Mouse (Mus musculus) neural tube, embryonic 11.5 days (tissue): ENCODE measurements at regions not wholly inside any gene's neighbourhood (a gene's known extent, or its start where the extent isn't known, plus 50 kb on each side); places are given as distances from the start of the nearest gene placed in this dataset.
A peak's percentile ranks its signal among the peaks of the same experiment; 100 is the strongest.

Source experiments
- ATAC-seq: fragments of 200-750 bp; cut with Nextera tagmentation; 2 replicates; pipeline ENCODE4 v1.8.0; 2017; ENCODE audit warnings: moderate number of reproducible peaks, mild to moderate bottlenecking, moderate TSS enrichment, moderate library complexity; ENCODE audit not compliant: insufficient read depth, low FRiP score, low TSS enrichment
- DNase-seq: peaks from one replicate; pipeline ENCODE4 v3.0.0-alpha.2; 2015; ENCODE audit warnings: low spot score
- H3K27ac ChIP-seq: fragments of 300-500 bp; sonication (generic); 2 replicates; pipeline ENCODE4 v1.5.1; 2014; ENCODE audit warnings: low read depth, mild to moderate bottlenecking, low read length
- H3K27me3 ChIP-seq: fragments of 300-500 bp; sonication (generic); 2 replicates; pipeline ENCODE4 v1.6.1; 2014; ENCODE audit warnings: mild to moderate bottlenecking, low read length, mixed read lengths; ENCODE audit not compliant: control insufficient read depth, insufficient read depth
- H3K36me3 ChIP-seq: fragments of 300-500 bp; sonication (generic); 2 replicates; pipeline ENCODE4 v1.6.1; 2014; ENCODE audit warnings: mild to moderate bottlenecking, low read length, moderate library complexity, mixed read lengths; ENCODE audit not compliant: control insufficient read depth, insufficient read depth
- H3K4me1 ChIP-seq: fragments of 300-500 bp; sonication (generic); 2 replicates; pipeline ENCODE4 v1.6.1; 2014; ENCODE audit warnings: low read length, mixed read lengths; ENCODE audit not compliant: control insufficient read depth, insufficient read depth
- H3K4me2 ChIP-seq: fragments of 300-500 bp; sonication (generic); 2 replicates; pipeline ENCODE4 v1.6.1; 2014; ENCODE audit warnings: low read depth, mild to moderate bottlenecking, moderate library complexity
- H3K4me3 ChIP-seq: fragments of 300-500 bp; sonication (generic); 2 replicates; pipeline ENCODE4 v1.5.1; 2014; ENCODE audit warnings: low read depth, low read length
- H3K9ac ChIP-seq: fragments of 300-500 bp; sonication (generic); 2 replicates; pipeline ENCODE4 v1.6.1; 2014; ENCODE audit warnings: mild to moderate bottlenecking, low read length
- H3K9me3 ChIP-seq: fragments of 300-500 bp; sonication (generic); 2 replicates; pipeline ENCODE4 v1.6.1; 2016; ENCODE audit warnings: low read length; ENCODE audit not compliant: control insufficient read depth
- WGBS: fragments of 180-500 bp; shearing (Covaris S2); extraction: QIAGEN DNeasy Blood & Tissue Kit; methylation state at CpG from one replicate; pipeline ENCODE4 v1.1.7; 2014; 5-methylcytosine and 5-hydroxymethylcytosine counted together

DNA sequence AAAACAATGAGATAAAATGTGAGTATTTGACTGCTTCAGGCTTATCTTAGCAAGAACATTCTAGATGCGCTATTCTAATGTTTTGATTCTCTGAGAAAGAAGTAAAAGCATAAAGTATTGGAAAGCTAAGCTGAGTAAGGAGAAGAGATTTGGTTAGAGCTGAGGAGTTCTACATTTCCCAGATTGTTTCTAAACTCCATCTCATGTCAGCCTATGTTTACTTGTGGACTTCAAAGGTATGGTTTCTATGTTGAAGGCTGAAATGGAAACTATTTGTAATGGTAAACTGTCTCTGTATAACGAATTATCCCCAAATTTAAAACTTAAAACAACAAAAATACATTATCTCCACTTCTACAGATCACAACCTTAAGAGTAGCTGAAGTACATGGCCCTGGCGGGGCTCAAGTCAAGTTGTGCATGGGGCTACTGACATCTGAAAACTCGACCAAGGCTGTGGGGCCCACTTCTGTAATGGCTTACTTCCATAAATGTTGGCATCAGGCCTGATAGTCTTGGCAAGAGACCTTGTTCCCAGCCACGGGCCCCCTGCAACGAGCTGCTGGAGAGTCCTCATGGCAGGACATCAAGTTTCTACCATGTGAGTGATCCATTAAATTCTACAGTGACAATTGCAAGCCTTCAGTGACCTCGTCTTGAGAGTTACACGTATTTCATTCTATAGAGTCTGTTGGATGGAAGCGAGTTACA, 232.1 kb downstream of the Pros1 start:
- Histone ChIP-seq H3K4me1 (peaks cover 8% of the 10 kb centered on the region; the same call in 1 of the 2 replicates), H3K36me3 (no peaks in the 10 kb centered on the region), H3K9ac (no peak overlapping the region), H3K4me3 (no peak overlapping the region), H3K27me3 (no peaks in the 10 kb centered on the region), H3K27ac (no peak overlapping the region), H3K9me3 (no peaks in the 10 kb centered on the region), H3K4me2 (no peak overlapping the region)
- 84% methylated on average over 9 of the region's 9 CpGs for WGBS
- no peak for DNase-seq
- ATAC-seq: no peak

DNA sequence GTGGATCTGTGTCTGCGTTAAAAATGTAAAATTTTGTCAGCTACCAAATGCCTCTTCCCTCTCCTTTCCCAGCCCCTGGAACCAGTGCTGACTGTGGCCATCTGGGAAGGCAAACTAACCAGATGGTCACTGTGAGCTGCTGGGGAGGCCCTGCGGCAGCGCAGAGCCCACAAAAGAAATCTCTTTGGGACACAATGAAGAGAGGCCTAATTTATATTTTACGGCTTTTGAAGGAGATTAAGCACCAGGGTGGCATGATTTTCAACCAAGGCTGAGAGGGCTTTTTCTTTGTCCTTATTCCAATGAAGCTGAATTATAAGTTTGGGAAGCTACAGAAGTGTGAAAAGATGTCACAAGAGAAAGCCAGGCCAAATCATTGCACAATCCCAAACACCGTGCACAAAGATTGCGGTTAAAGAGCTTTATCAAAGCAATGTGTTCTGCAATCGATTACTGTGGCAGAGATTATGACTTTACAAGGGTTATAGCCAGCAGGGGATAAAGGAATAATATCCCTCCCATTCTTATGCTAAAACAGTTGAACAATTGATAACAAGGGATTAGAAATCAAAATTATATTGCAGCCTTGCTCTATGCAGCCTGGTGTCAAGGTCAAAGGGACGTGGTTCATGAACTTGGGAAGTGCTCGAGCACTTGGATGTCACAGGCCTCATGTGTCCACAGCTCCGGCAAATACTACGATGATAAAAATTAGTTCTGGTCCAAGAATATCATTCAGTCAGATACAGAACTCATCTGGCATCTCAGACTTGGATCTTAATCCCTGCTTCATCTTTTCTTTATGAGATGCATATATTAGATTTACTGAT, 237.6 kb downstream of the Pros1 start:
- H3K9ac ChIP-seq: no peak overlapping the region
- H3K36me3 ChIP-seq: no peaks in the 10 kb centered on the region
- peak overlapping the region; percentile 58 for H3K27ac ChIP-seq
- H3K27me3 ChIP-seq: no peaks in the 10 kb centered on the region
- no peak overlapping the region for H3K4me2 ChIP-seq
- 19% methylated on average over 11 of the region's 11 CpGs for WGBS
- peak; percentile 72 for DNase-seq
- no peaks in the 10 kb centered on the region; the same call in 1 of the 2 replicates for H3K4me1 ChIP-seq
- ATAC-seq: peak; percentile 92
- no peaks in the 10 kb centered on the region for H3K9me3 ChIP-seq
- no peak overlapping the region for H3K4me3 ChIP-seq

DNA sequence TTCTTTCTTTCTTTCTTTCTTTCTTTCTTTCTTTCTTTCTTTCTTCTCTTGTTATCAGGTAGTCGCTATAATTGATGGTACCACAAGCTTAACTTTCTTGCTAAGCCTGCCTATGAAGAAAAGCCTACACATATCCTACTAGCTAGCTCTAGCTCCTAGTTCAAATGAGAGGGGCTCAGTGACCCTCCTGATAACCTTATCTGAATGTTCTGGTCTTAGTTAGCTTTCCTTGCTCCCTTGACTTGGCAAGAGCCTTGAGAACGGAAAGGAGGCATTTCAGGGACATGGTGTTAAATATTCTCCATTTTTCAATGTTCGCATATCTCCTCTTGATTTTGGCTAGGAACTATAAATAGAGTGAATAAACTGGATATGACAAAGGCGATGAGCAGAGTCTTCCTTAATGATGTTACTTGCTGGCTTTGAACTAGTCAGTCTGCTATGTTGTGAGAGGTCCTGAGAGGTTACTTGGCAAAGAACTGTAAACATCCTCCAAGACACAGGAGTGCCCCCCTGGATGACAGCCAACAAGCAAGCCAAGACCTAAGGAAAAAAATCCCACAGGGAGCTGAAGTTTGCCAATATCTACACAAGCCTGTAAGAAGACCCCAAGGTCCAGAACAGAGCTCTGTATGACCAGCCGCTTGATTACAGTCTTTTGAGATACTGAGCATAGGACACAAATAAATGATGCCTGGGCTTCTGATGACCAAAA, 240.2 kb downstream of the Pros1 start:
- Histone ChIP-seq H3K4me3 (no peak overlapping the region), H3K4me2 (no peak overlapping the region), H3K9ac (no peak overlapping the region), H3K27ac (no peak overlapping the region), H3K36me3 (no peaks in the 10 kb centered on the region), H3K9me3 (no peaks in the 10 kb centered on the region), H3K27me3 (no peaks in the 10 kb centered on the region), H3K4me1 (no peaks in the 10 kb centered on the region; the same call in 1 of the 2 replicates)
- ATAC-seq (no peak), DNase-seq (no peak)
- 93% methylated on average over 5 of the region's 5 CpGs for WGBS

DNA sequence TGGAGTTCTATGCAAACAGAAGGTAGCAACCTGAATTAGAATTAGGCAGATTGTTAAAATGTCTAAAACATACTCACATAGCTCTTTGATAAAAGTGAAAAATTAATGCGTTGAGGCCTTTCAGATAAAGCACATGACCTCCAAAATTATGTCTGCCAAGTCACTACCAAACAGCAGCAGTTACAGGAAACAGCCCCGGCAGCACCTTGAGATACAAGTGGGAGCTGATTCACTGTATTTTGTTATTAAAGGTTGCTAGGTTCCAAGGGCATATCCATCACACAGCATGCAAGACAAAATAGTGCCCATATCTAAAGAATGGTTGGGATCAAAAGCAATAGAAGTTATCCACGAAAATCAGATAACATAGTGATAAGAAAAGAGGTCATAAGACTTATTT, 248.3 kb downstream of the Pros1 start:
- Histone ChIP-seq H3K27ac (no peak overlapping the region), H3K4me1 (no peaks in the 10 kb centered on the region), H3K9ac (no peak overlapping the region), H3K4me3 (no peak overlapping the region), H3K4me2 (no peak overlapping the region), H3K27me3 (no peaks in the 10 kb centered on the region), H3K9me3 (no peaks in the 10 kb centered on the region), H3K36me3 (no peaks in the 10 kb centered on the region)
- DNase-seq (no peak), ATAC-seq (no peak)
- 80% methylated on average over 3 of the region's 3 CpGs for WGBS

DNA sequence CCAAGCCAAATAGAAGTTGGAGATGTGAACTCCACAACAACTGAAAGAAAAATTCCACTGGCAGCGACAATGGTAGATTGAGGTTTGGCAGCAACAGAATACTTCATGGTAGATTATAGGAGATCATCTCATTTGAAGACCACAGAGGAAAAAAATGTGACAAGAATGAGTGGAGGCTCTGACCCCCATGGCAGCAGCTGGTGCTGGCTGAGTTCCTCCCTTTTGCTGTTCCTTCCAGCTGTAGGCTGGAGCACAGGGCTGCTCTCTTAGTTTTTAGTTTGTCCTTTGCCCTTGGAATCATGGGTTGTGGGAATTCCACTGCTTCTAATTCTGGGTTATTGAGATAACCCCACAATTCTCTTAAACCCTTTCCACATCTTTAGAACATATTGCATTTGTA, 248.8 kb downstream of the Pros1 start:
- Histone ChIP-seq H3K4me3 (no peak overlapping the region), H3K4me1 (no peaks in the 10 kb centered on the region), H3K27ac (no peak overlapping the region), H3K4me2 (no peak overlapping the region), H3K9me3 (no peaks in the 10 kb centered on the region), H3K27me3 (no peaks in the 10 kb centered on the region), H3K9ac (no peak overlapping the region), H3K36me3 (no peaks in the 10 kb centered on the region)
- DNase-seq: no peak
- 92% methylated on average over 1 of the region's 1 CpGs for WGBS
- no peak for ATAC-seq

DNA sequence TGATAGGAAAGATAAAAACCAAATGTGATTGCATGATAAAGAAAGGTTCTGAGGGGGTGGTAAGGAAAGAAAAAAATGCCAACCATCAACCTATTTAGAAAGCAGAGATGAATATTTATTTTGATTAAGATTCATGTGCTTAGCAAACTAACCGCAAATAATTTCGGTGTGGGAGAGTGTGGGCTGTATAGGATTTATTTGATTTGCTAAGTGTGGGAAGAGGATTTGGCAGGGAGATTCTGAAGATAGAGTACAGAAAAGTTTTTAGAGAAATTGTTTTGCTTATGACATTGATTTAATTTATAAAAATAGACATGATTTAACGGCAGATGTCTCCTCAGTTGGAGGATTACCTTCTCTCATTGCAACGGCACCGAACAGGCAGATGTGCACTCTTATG, 250.3 kb downstream of the Pros1 start:
- Histone ChIP-seq H3K4me2 (no peak overlapping the region), H3K27ac (no peak overlapping the region), H3K36me3 (no peaks in the 10 kb centered on the region), H3K9me3 (no peaks in the 10 kb centered on the region), H3K27me3 (no peaks in the 10 kb centered on the region), H3K4me1 (no peaks in the 10 kb centered on the region), H3K4me3 (no peak overlapping the region), H3K9ac (no peak overlapping the region)
- no peak for DNase-seq
- no peak for ATAC-seq
- WGBS: 88% methylated on average over 5 of the region's 5 CpGs

DNA sequence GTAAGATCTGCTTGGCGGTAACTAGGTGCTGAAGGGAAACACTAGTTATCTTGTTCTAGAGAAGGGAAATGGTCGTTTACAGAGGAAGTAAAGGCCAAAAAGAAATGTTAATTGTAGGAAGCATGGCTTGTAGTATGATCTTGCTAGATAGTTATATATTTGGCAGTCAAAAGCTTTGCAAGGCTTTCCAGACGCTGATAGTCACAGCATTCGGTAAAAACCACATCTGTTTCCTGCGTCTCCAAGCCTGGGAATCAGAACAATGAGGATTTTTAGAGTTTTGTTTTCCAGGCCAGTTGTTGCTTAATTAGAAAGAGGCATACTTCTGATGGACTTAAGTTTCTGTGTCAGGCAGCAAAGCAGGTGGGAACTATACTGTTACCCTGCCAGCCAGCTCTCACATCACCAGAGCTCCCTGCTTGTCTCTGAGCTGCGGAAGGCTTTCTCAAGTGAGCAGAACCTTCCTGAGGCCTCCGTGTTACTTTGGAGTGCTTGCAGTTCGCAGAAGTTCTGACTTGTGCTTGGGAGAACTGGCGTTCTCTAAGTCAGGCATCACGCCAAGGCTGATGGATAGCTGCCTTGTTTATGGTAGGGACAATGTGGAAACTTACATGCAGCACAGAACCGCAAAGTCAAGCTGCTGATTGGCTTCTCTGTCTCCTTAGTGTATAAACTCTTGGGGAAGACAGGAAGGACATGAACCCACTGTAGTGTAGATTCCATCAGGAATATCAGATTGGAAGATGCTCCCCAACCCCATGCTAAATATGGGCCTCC, 251.0 kb downstream of the Pros1 start:
- H3K9me3 ChIP-seq: no peaks in the 10 kb centered on the region
- H3K4me2 ChIP-seq: no peak overlapping the region
- no peak overlapping the region for H3K27ac ChIP-seq
- ATAC-seq: no peak
- no peak overlapping the region for H3K9ac ChIP-seq
- no peaks in the 10 kb centered on the region for H3K4me1 ChIP-seq
- no peaks in the 10 kb centered on the region for H3K36me3 ChIP-seq
- H3K4me3 ChIP-seq: no peak overlapping the region
- 80% methylated on average over 11 of the region's 11 CpGs for WGBS
- no peak for DNase-seq
- no peaks in the 10 kb centered on the region for H3K27me3 ChIP-seq

DNA sequence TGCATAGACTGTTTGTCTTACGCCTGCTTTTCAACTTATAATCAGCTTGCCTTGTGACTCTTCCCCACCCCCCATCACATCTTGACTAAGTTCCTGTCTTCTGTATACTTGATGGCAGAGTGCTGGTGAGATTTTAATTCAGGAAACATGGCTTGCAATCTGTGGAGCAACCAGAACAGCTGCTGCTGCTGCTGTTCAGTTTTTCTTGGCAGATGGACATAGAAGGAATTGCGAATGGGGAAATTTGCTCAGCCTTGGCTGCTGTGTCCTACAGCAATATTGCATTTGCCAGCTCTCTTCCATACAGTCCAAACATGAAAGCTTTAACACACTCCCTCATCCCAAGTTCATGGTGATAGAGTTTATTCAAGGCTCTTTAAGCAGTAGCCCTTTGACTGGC, 262.3 kb downstream of the Pros1 start:
- no peak for DNase-seq
- Histone ChIP-seq H3K4me1 (no peaks in the 10 kb centered on the region), H3K27me3 (no peaks in the 10 kb centered on the region), H3K4me2 (no peak overlapping the region), H3K9me3 (no peaks in the 10 kb centered on the region), H3K9ac (no peak overlapping the region), H3K4me3 (no peak overlapping the region), H3K27ac (no peak overlapping the region), H3K36me3 (no peaks in the 10 kb centered on the region)
- ATAC-seq: no peak
- 87% methylated on average over 2 of the region's 2 CpGs for WGBS
